Mouse (Mus musculus): ENCODE results near the gene Ddb1.

- no peak for TF ChIP-seq CTCF (conservative IDR thresholded peaks at IDR 0.05; ENCODE audit: insufficient read depth, insufficient read length, low read depth, low read length)
- TF ChIP-seq POLR2A (IDR thresholded peaks at IDR 0.05; ENCODE audit: low read depth, low read length), result no peak
Measured at GRCm38 (mm10) chr19:10591659-10592377, 13.3 kb upstream of the Ddb1 start.
